ENCODE assay signal across 24 mouse cellular contexts in the genomic region with DNA sequence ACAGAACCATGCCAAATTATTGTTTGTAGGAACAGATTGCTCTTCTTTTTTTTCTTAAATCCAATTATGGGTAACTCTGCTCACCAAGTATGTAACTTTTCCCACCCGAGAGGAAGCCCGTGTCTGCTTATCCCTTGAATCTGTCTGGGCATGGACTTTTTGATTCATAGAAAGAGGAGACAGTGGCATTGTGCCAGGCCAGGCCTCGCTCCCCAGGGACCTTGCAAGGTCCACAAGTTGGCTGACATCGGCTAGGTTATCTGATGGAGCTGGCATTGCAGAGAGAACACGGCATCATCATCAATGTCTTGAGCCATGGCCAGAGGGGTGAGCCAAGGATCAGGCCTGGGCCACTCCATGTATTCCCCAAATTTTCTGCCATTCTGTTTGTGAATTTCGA. TPM values are rescaled to one million over a fixed set of nuclear protein-coding genes. Genes with fewer than 3 reads are reported as not detected.
A peak's percentile ranks its signal among the peaks of the same experiment; 100 is the strongest.
DNase-seq lines count a peak whose midpoint lies in the region; ATAC-seq and TF ChIP-seq lines count a peak whose summit lies in the region.
"Had no signal": no experiment of that assay in that cellular context is flagged by ENCODE, and none has a peak within 500 bp of the region (broad histone marks: within the 10 kb centered on the region; RNA-seq: fewer than 3 reads in every experiment).

No protein-coding gene starts in this region.

- H3K4me3 ChIP-seq in intestine, embryonic 14.5 days (ENCODE audit: low read depth, low read length), result no peak overlapping the region
- H3K4me3 ChIP-seq in intestine, postnatal 0 days (ENCODE audit: low read depth, low read length), result no peak overlapping the region
- H3K4me3 ChIP-seq: embryonic facial prominence, embryonic 15.5 days; erythroblast, embryonic 14.5 days; forebrain, embryonic 10.5 days; gastrocnemius, adult 2 months; heart, embryonic 10.5 days; hindbrain, embryonic 12.5 days had no signal

- 83% methylated on average over 6 of the region's 6 CpGs for WGBS in intestine, embryonic 14.5 days
- WGBS in intestine, postnatal 0 days, result 78% methylated on average over 6 of the region's 6 CpGs

- H3K9ac ChIP-seq in intestine, embryonic 14.5 days (ENCODE audit: low read length), result no peak overlapping the region
- no peak overlapping the region for H3K9ac ChIP-seq in intestine, postnatal 0 days (ENCODE audit: low read depth, low read length)
- H3K9ac ChIP-seq: embryonic facial prominence, embryonic 15.5 days; hindbrain, embryonic 12.5 days had no signal

- peak; percentile 44 to 47 for DNase-seq in cerebellum, postnatal 10 days
- DNase-seq in intestine, embryonic 14.5 days (ENCODE audit: low spot score), result peak; percentile 37
- DNase-seq in testis, postnatal 10 days (ENCODE audit: low spot score), result peak; percentile 41
- DNase-seq in testis, postnatal 14 days (ENCODE audit: low spot score), result no peak
- DNase-seq: cerebellum, adult 11-12 months; cerebellum, adult 9-10 months; embryo, embryonic 11 days; gastrocnemius, adult 2 months; gastrocnemius, postnatal 25 days; heart, postnatal 10 days; heart, postnatal 4 days had no signal

- H3K9me3 ChIP-seq in intestine, embryonic 14.5 days (ENCODE audit: control insufficient read depth, low read length), result no peaks in the 10 kb centered on the region
- no peaks in the 10 kb centered on the region for H3K9me3 ChIP-seq in intestine, postnatal 0 days (ENCODE audit: control insufficient read depth)
- H3K9me3 ChIP-seq: embryonic facial prominence, embryonic 15.5 days; forebrain, embryonic 10.5 days; heart, embryonic 10.5 days; hindbrain, embryonic 12.5 days had no signal

- H3K4me2 ChIP-seq in intestine, embryonic 14.5 days (ENCODE audit: low read length), result no peak overlapping the region
- H3K4me2 ChIP-seq in intestine, postnatal 0 days (replicated peaks; ENCODE audit: low read depth), result no peak overlapping the region
- H3K4me2 ChIP-seq: embryonic facial prominence, embryonic 15.5 days; hindbrain, embryonic 12.5 days had no signal

- no peak overlapping the region for H3K27ac ChIP-seq in intestine, embryonic 14.5 days (ENCODE audit: low read depth)
- H3K27ac ChIP-seq in intestine, postnatal 0 days (ENCODE audit: low read depth, low read length), result no peak overlapping the region
- H3K27ac ChIP-seq: embryonic facial prominence, embryonic 15.5 days; forebrain, embryonic 10.5 days; gastrocnemius, adult 2 months; heart, embryonic 10.5 days; hindbrain, embryonic 12.5 days had no signal

- H3K36me3 ChIP-seq in intestine, embryonic 14.5 days (ENCODE audit: control insufficient read depth, insufficient read depth, low read length), result no peaks in the 10 kb centered on the region
- H3K36me3 ChIP-seq in intestine, postnatal 0 days (ENCODE audit: control insufficient read depth, insufficient read depth), result no peaks in the 10 kb centered on the region
- H3K36me3 ChIP-seq: embryonic facial prominence, embryonic 15.5 days; forebrain, embryonic 10.5 days; heart, embryonic 10.5 days; hindbrain, embryonic 12.5 days had no signal

- H3K27me3 ChIP-seq in intestine, embryonic 14.5 days (replicated peaks; ENCODE audit: control insufficient read depth, insufficient read depth, low read length), result no peaks in the 10 kb centered on the region
- H3K27me3 ChIP-seq in intestine, postnatal 0 days (replicated peaks; ENCODE audit: control insufficient read depth, insufficient read depth, low read length), result no peaks in the 10 kb centered on the region
- H3K27me3 ChIP-seq: CH12.LX; embryonic facial prominence, embryonic 15.5 days; hindbrain, embryonic 12.5 days had no signal

- no peak for TF ChIP-seq CTCF in intestine, postnatal 0 days (IDR thresholded peaks at IDR 0.05; ENCODE audit: low read depth)

- no peak for ATAC-seq in cerebellum, adult (ENCODE audit: insufficient number of reproducible peaks, low FRiP score, low TSS enrichment)
- no peak for ATAC-seq in intestine, embryonic 14.5 days (replicated peaks; ENCODE audit: low FRiP score, low TSS enrichment, low read depth)
- ATAC-seq in intestine, postnatal 0 days, result no peak
- ATAC-seq in megakaryocyte-erythroid progenitor cell, adult 5-6 weeks (replicated peaks; ENCODE audit: low FRiP score, low TSS enrichment, poor library complexity, severe bottlenecking), result no peak
- ATAC-seq: forebrain, embryonic 14.5 days; intestine, embryonic 16.5 days had no signal

- no peaks in the 10 kb centered on the region for H3K4me1 ChIP-seq in intestine, embryonic 14.5 days (replicated peaks; ENCODE audit: control insufficient read depth, insufficient read depth, low read length)
- no peaks in the 10 kb centered on the region for H3K4me1 ChIP-seq in intestine, postnatal 0 days (replicated peaks; ENCODE audit: control insufficient read depth, insufficient read depth, low read length)
- H3K4me1 ChIP-seq: embryonic facial prominence, embryonic 15.5 days; forebrain, embryonic 10.5 days; heart, embryonic 10.5 days; hindbrain, embryonic 12.5 days had no signal

RNA-seq across cellular contexts. Expression of a gene that starts 56.0 kb away (rescaled TPM):
- 2.4 and 2.7 TPM in 2 replicates for polyA plus RNA-seq in intestine, embryonic 14.5 days (2014; fragmentation: Nextera tagmentation; extraction: Ambion mirVana)
- polyA plus RNA-seq in intestine, postnatal 0 days (2015; fragmentation: Nextera tagmentation; extraction: Ambion mirVana), result 1.7 and 1.8 TPM in 2 replicates
- total RNA-seq in megakaryocyte-erythroid progenitor cell, adult 5-6 weeks (2014; fragmentation: Nextera tagmentation), result not detected in 2 replicates
- not detected in 2 replicates for total RNA-seq in megakaryocyte-erythroid progenitor cell, adult 5-6 weeks (2017)
- total RNA-seq: CH12.LX; common myeloid progenitor, adult 5-6 weeks; granulocyte monocyte progenitor cell, adult 5-6 weeks had no signal
- polyA plus RNA-seq: erythroblast, embryonic 14.5 days had no signal
